Mouse (Mus musculus): ENCODE measurements around the gene Zfp638. TPM values are rescaled to one million over a fixed set of nuclear protein-coding genes. Genes with fewer than 3 reads are reported as not detected.
"Not testable (repeated sequence)": the region's sequence is repeated elsewhere in the genome, so short reads cannot be mapped to it uniquely, and the experiment has no call there.

The Zfp638 gene
- 80.1 TPM for polyA plus RNA-seq (2021)

DNA sequence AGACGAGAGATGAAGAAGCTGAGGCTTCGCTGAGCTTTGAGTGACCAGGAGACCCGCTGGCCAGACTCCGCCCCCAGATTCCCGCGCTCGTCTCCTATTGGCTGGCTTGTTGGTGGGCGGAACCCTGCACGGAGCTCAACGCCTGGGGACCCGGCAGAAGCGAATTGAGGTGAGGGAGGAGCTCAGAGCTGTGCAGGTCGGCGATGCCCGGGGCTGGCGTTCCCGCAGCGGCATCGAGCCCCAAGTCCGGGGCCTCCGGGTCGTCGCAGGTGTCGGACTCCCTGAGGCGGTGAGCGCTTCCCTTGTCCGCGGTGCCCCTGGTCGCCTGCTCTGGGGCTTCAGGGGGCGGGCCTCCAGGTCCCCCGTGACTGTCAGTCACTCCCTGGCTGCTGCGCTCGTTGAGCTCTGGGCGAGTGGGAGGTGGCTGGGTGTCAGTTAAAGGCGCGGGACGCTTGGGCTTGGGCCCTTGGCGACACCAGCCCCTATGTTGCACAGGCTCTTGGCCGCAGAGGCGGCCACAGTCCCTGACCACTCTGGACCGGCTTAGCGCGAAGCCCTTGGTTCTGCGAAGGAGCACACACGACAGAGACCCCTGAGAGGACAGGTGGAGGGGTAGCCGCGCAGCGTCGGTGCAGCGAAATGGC is at the start of gene Zfp638:
Gene Zfp638 (plus strand): TSS at position 156 of the 644 bp plus-strand sequence.
- H3K27me3 ChIP-seq: peaks cover 3% of the 10 kb centered on the region
- in situ Hi-C loops (cut with MboI; ENCODE audit: low pct_unique_long_range_greater_than_20kb): no loop called here
- CTCF ChIA-PET: interaction anchor here (0.9 to 2.3 kb wide), 3 partner anchors 17 to 48 kb away, joined by 3 to 11 read pairs (median 5); no protein-coding TSS in a partner anchor
- TF ChIP-seq CTCF (IDR thresholded peaks at IDR 0.05): no peak
- ATAC-seq (peak; percentile 92), DNase-seq (ENCODE audit: low read depth, low spot score) (no peak)
- POLR2A ChIA-PET: interaction anchor here (0.6 kb wide), 1 partner anchor 428 kb away, joined by 3 read pairs; no protein-coding TSS in a partner anchor

- POLR2A ChIA-PET: no interaction called here
- in situ Hi-C loops (cut with MboI; ENCODE audit: low pct_unique_long_range_greater_than_20kb): no loop called here
- no peaks in the 10 kb centered on the region for H3K27me3 ChIP-seq
- CTCF ChIA-PET: interaction anchor here (1.0 kb wide), 1 partner anchor 17 kb away, joined by 3 read pairs; no protein-coding TSS in a partner anchor
- ATAC-seq (no peak), DNase-seq (ENCODE audit: low read depth, low spot score) (no peak)
- TF ChIP-seq CTCF (IDR thresholded peaks at IDR 0.05): no peak
Observed at GRCm38 (mm10) chr6:83818996-83819395, 47.9 kb upstream of the Zfp638 start.

DNA sequence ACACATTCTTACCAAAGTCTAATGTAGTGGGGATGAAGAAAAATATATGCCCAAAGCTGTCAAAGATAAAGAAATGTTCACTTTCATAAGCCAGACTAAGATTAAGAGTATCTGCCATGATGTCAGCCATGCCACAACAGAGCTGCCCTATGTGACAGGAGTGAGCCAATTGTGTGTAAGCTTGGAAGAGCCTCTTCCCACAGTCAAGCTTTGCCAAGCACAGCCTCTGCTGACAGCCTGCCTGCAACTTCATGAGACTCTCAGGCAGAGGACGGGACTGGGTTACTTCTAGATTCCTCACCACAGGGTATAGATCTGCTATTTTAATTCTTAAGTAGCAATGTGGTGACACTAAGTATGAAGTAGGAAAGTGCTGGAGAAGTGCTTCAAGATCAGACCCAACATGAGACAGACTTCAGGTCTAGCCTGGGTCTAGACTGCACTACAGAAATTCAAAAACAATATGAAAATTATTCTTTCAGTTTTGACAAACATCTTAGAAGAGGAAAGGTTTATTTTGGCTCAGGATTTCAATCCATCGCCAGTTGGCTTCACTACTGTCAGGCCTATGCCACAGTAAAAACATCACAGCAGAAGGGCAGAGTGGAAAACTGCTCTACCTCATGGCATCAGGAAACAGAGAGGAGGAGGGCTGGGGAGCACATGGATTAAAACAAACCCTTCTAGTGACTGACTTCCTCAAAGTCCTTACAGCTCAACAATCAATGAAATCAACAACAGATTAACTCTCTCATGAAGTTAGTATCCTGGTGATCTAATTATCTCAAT is 46.0 kb upstream of the Zfp638 start:
- H3K27me3 ChIP-seq: no peaks in the 10 kb centered on the region
- ChIA-PET CTCF (interaction anchor here (1.3 kb wide), 1 partner anchor 14 kb away, joined by 3 read pairs; no protein-coding TSS in a partner anchor), POLR2A (interaction anchor here (1.3 kb wide), 1 partner anchor 10 kb away, joined by 3 read pairs; no protein-coding TSS in a partner anchor)
- TF ChIP-seq CTCF (IDR thresholded peaks at IDR 0.05): no peak
- DNase-seq (ENCODE audit: low read depth, low spot score) (no peak), ATAC-seq (no peak)
- in situ Hi-C loops (cut with MboI; ENCODE audit: low pct_unique_long_range_greater_than_20kb): no loop called here

- H3K27me3 ChIP-seq: no peaks in the 10 kb centered on the region
- ATAC-seq: no peak
- in situ Hi-C loops (cut with MboI; ENCODE audit: low pct_unique_long_range_greater_than_20kb): no loop called here
- CTCF ChIA-PET: no interaction called here
- no peak for TF ChIP-seq CTCF (IDR thresholded peaks at IDR 0.05)
- DNase-seq (ENCODE audit: low read depth, low spot score): no peak
- POLR2A ChIA-PET: interaction anchor here (1.3 kb wide), 1 partner anchor 9 kb away, joined by 3 read pairs; no protein-coding TSS in a partner anchor
Observed at GRCm38 (mm10) chr6:83821856-83822255, 45.1 kb upstream of the Zfp638 start.

DNA sequence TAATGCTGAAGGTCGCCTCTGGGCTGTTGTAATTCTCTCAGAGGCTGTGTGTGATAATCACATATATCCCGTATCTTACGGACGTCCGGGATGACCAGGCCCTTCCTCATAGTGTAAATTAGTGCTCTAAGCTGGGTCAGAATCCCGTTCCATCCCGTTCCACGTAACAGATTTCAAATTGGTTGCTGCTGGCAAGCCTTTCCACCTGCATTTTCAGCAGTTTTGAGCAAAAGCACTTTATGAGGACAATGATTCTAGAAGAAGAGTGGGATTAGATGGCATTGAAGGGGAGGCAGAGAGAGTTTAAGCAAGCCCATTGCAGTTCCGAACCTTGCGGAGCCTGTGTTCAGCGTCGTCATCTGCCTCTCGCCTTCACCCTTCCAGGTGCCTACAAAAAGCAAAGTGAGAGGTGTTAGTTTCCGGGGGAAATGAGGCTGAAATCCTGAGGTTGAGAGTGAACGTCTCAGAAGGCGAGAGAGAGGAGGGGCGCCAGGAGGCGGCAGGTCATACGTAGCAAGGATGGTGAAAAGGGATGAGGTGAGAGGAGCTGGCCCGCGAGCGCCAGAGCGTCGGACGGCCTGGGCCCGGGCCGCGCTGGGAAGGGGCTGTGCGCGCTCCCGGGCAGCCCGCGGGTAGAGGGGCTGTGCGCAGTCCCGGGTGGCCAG is 35.8 kb upstream of the Zfp638 start:
- ATAC-seq (peak; percentile 47), DNase-seq (ENCODE audit: low read depth, low spot score) (no peak)
- in situ Hi-C loops (cut with MboI; ENCODE audit: low pct_unique_long_range_greater_than_20kb): no loop called here
- TF ChIP-seq CTCF (IDR thresholded peaks at IDR 0.05): no peak
- POLR2A ChIA-PET: interaction anchor here (1.2 to 1.3 kb wide), 2 partner anchors 9 to 34 kb away, joined by 3 read pairs; no protein-coding TSS in a partner anchor
- CTCF ChIA-PET: interaction anchor here (1.4 kb wide), 1 partner anchor 28 kb away, joined by 4 read pairs; no protein-coding TSS in a partner anchor
- no peaks in the 10 kb centered on the region for H3K27me3 ChIP-seq

DNA sequence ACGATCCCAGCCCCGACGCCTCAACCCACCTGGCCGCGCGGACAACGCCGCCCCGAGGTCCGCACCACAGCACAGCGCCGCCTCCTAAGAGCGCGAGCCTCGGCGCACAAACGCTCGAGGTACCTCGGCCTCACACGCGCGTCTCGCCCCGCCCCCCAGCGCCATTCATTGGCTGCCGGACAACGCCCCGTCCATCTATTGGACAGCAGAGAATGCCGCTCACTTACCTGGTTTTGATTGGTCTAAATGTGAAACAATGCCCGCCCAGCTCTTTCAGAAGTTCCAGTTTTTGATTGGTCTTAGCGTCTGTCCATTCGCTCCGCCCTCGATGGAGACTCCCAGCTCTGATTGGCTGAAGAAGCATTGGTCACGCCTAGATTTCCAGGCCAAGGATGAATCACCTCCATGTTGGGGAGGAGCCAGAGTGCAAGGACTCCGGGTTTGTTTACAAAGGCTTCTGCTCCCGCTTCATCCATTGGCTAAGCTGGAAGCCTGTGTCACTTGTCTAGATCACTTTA is 35.2 kb upstream of the Zfp638 start, which contains the start of gene Paip2b:
Gene Paip2b (minus strand): TSS at position 136 of the 518 bp plus-strand sequence.
- CTCF ChIA-PET: interaction anchor here (1.0 to 1.4 kb wide), 2 partner anchors 17 to 29 kb away, joined by 3 to 4 read pairs; no protein-coding TSS in a partner anchor
- POLR2A ChIA-PET: interaction anchor here (1.2 kb wide), 1 partner anchor 34 kb away, joined by 3 read pairs; no protein-coding TSS in a partner anchor

GRCm38 (mm10) chr6:83832393-83832792 is 34.5 kb upstream of the Zfp638 start:
- DNase-seq (ENCODE audit: low read depth, low spot score); H3K27me3 ChIP-seq; in situ Hi-C loops (cut with MboI; ENCODE audit: low pct_unique_long_range_greater_than_20kb); ATAC-seq: not testable (repeated sequence)
- POLR2A ChIA-PET: interaction anchor here (1.7 kb wide), 1 partner anchor 83 kb away, joined by 3 read pairs; no protein-coding TSS in a partner anchor
- CTCF ChIA-PET: interaction anchor here (1.0 to 1.4 kb wide), 2 partner anchors 16 to 29 kb away, joined by 3 to 4 read pairs; no protein-coding TSS in a partner anchor

More for the DNA sequence above, 35.2 kb upstream of the Zfp638 start, which contains the start of gene Paip2b:
- in situ Hi-C loops (cut with MboI; ENCODE audit: low pct_unique_long_range_greater_than_20kb): no loop called here
- ATAC-seq (peak; percentile 99), DNase-seq (ENCODE audit: low read depth, low spot score) (peak; percentile 99)
- no peaks in the 10 kb centered on the region for H3K27me3 ChIP-seq
- TF ChIP-seq CTCF (IDR thresholded peaks at IDR 0.05): peak; percentile 69

DNA sequence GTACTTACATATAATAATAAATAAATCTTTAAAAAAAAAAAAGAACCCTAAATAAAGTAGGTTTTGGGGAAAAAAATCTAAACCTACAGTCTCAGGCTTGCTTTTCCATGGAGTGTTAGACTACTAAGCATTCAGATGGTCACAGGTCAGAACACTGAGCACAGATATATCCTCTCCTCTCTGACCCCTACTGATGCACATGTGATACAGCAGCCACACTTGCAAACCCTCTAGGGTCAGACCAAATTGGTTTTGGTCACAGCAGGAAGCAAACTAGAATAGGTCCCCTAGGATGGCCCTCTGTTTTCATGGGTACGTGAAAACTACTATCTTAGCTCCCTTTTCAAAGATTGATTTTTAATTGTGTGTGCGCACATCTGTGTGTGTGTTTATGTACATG is 30.1 kb upstream of the Zfp638 start:
- in situ Hi-C loops (cut with MboI; ENCODE audit: low pct_unique_long_range_greater_than_20kb): no loop called here
- ChIA-PET CTCF (no interaction called here), POLR2A (no interaction called here)
- H3K27me3 ChIP-seq: peaks cover 6% of the 10 kb centered on the region
- no peak for TF ChIP-seq CTCF (IDR thresholded peaks at IDR 0.05)
- no peak for DNase-seq (ENCODE audit: low read depth, low spot score)
- no peak for ATAC-seq

GRCm38 (mm10) chr6:83838046-83838445 is 28.9 kb upstream of the Zfp638 start:
- peaks cover 6% of the 10 kb centered on the region for H3K27me3 ChIP-seq
- ChIA-PET CTCF (interaction anchor here (1.2 kb wide), 1 partner anchor 76 kb away, joined by 3 read pairs; no protein-coding TSS in a partner anchor), POLR2A (no interaction called here)
- TF ChIP-seq CTCF (IDR thresholded peaks at IDR 0.05): no peak
- in situ Hi-C loops (cut with MboI; ENCODE audit: low pct_unique_long_range_greater_than_20kb): no loop called here
- no peak for DNase-seq (ENCODE audit: low read depth, low spot score)
- no peak for ATAC-seq

GRCm38 (mm10) chr6:83840086-83840485 is 26.8 kb upstream of the Zfp638 start:
- no peak for ATAC-seq
- in situ Hi-C loops (cut with MboI; ENCODE audit: low pct_unique_long_range_greater_than_20kb): no loop called here
- ChIA-PET POLR2A (no interaction called here), CTCF (no interaction called here)
- DNase-seq (ENCODE audit: low read depth, low spot score): no peak
- TF ChIP-seq CTCF (IDR thresholded peaks at IDR 0.05): no peak
- H3K27me3 ChIP-seq: peaks cover 6% of the 10 kb centered on the region
